Mouse (Mus musculus): ENCODE data around the gene Nub1. TPM values are rescaled to one million over a fixed set of nuclear protein-coding genes. Genes with fewer than 3 reads are reported as not detected.

The Nub1 gene
- 69.7 and 75.7 TPM in 2 replicates for total RNA-seq (2017)

DNA sequence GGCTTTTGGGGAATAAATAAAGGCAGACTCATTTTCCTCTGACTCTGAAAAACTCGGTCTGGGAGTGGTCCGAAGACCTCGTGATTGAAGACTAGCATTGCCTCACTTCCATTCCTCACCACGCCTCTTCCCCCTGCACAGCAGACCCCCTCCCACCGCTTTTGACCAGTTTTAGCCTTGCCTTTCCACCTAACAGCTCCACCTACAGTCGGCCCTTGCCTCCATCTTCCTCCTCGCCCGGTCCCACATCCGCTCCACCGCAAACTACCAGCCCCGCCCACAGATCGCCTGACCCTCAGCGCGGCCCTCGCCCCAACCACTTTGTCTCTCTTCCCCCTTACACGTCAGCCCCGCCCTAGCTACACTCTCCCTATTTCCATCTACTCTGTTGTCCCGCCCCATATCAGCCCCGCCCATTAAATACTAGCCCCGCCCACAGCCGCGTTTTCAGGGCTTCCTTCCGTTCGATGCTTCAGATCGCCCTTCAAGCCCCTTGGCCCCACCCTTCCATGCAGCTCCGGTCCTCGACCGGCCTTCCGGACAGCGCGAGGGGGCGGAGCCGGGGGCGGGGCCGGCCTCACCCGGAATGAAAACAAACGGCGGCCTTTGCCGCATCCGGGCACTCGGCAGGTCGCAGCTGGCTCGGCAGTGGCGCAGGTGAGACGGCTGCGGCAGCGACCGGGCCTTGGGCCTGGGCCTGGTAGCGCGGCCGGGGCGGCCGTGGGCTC, at the start of gene Nub1:
TSS of gene Nub1 (plus strand) at position 167 of the 728 bp plus-strand sequence.
- ATAC-seq (replicated peaks in 1 of 2; ENCODE audit: insufficient read depth in 1 of 2, low FRiP score in 2 of 2, low TSS enrichment in 1 of 2, low read depth in 1 of 2, poor library complexity in 2 of 2, severe bottlenecking in 2 of 2) = peak; percentile 90 to 94

DNA sequence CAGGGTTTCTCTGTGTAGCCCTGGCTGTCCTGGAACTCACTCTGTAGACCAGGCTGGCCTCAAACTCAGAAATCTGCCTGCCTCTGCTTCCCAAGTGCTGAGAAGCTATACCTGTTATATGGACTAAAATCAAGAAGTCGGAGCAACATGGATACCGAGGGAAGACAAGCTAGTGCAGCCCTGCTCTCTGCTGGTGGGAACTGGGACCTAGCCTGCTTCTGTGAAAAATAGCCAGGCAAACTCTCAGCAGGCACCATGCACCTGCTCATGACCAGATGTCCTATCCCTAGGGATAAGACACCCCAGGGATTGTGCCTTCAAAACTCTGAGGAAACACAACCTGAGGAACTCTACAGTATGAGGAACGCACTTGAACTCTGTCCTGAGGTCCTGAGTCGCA, 48.3 kb upstream of the Nub1 start:
- no peak for ATAC-seq (replicated peaks in 1 of 2; ENCODE audit: insufficient read depth in 1 of 2, low FRiP score in 2 of 2, low TSS enrichment in 1 of 2, low read depth in 1 of 2, poor library complexity in 2 of 2, severe bottlenecking in 2 of 2)

DNA sequence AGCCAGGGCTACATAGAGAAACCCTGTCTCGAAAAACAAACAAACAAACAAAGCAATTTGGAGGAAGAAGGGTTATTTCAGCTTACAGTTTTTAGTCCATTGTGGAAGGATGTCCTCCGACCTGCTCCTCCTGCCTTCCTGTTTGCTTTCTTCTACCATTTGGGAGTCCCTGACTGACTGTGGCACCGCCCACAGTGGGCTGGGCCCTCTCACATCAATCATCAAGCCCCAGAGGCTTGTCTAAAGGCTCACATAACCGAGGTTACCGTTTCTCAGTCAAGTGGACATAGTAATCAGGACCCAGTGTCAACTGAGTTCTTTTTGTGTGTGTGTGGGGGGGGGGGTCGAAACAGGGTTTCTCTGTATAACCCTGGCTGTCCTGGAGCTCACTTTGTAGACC, 47.2 kb upstream of the Nub1 start:
- no peak for ATAC-seq (replicated peaks in 1 of 2; ENCODE audit: insufficient read depth in 1 of 2, low FRiP score in 2 of 2, low TSS enrichment in 1 of 2, low read depth in 1 of 2, poor library complexity in 2 of 2, severe bottlenecking in 2 of 2)

DNA sequence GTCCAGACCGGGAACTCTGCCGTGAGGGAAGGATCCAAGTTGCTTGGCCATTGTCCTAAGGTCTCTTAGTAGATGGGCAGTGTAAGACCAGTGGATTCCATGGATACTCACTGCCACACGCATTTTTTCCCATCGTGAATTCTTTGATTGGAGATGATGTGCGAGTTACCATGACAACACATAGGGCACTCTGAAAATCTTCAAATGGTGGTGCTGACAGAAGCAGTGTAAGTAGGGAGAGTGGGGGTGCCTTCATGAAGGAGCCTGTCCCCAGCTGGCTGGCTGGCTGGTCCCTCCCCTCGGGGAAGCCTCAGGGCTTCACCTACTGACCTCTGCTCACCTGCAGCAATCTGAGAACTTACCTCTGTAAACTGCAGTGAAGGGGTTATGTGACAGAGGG, 46.3 kb upstream of the Nub1 start:
- ATAC-seq (replicated peaks in 1 of 2; ENCODE audit: insufficient read depth in 1 of 2, low FRiP score in 2 of 2, low TSS enrichment in 1 of 2, low read depth in 1 of 2, poor library complexity in 2 of 2, severe bottlenecking in 2 of 2) = no peak

DNA sequence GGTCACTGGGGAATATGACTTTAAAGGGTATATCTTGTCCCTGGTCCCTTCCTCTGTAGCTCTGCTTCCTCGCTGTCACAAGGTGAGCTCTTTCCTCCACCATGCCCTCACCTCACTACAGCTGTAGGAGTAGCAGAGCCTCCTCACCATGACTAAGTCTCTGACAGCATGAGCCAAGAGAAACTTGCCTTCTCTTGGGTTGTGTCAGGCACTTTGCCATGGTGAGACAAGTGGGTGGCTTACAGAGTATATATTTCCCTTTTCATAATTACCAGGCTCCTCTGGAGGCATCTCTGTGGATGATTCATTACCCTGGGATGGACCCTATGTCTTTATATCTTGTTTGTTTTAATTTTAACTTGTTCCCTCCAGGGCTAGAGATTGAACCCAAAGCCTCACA, 39.9 kb upstream of the Nub1 start:
- no peak for ATAC-seq (replicated peaks in 1 of 2; ENCODE audit: insufficient read depth in 1 of 2, low FRiP score in 2 of 2, low TSS enrichment in 1 of 2, low read depth in 1 of 2, poor library complexity in 2 of 2, severe bottlenecking in 2 of 2)

DNA sequence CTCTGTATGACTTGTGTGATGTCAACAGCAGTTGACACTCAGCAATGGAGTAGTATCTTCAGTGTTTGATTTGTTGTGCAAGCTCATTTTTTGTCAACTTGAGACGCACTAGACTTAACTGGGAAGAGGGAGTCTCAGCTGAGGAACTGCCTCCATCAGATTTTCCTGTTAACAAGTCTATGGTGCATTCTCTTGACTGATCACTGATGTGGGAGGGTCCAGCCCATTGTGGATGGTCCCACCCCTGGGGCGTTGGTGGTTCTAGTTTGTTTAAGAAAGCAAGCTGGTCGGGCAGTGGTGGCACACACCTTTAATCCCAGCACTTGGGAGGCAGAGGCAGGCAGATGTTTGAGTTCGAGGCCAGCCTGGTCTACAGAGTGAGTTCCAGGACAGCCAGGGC, 36.1 kb upstream of the Nub1 start:
- no peak for ATAC-seq (replicated peaks in 1 of 2; ENCODE audit: insufficient read depth in 1 of 2, low FRiP score in 2 of 2, low TSS enrichment in 1 of 2, low read depth in 1 of 2, poor library complexity in 2 of 2, severe bottlenecking in 2 of 2)

DNA sequence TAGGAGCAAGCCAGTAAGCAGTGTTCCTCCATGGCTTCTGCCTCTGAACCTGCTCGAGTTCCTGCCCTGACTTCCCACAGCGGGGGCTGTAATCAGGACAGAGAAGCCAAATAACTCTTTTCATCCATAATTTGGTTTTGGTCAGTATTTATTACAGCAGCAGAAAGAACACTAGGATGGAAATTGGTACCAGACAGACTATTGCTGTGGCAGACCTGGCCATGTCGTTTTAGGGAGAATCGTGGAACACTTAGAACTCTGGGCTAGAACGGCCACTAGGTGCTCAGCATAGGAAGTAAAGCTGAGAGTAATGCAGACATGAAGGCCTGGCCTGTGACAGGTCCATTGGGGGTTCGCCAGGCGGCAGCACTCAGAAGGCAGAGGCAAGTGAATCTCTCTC, 35.6 kb upstream of the Nub1 start:
- no peak for ATAC-seq (replicated peaks in 1 of 2; ENCODE audit: insufficient read depth in 1 of 2, low FRiP score in 2 of 2, low TSS enrichment in 1 of 2, low read depth in 1 of 2, poor library complexity in 2 of 2, severe bottlenecking in 2 of 2)

DNA sequence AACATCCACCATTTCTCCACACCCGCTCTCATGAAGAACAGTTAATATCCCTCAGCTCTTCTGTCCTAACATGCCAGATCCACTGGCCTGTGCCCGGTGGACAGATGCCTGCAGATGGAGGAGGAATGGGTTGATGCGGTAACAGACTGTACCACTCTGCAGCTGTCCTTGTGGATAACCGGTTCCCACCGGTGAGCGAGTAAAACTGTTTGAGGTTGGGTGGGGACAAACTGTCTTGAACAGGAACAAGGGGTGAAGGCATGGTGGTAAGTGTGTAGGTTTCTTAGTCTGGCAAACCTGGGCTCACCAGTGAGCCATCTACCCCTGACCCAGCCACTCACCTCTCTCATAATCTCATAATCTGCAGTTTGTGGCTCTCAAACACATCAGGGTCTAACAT, 34.0 kb upstream of the Nub1 start:
- no peak for ATAC-seq (replicated peaks in 1 of 2; ENCODE audit: insufficient read depth in 1 of 2, low FRiP score in 2 of 2, low TSS enrichment in 1 of 2, low read depth in 1 of 2, poor library complexity in 2 of 2, severe bottlenecking in 2 of 2)

DNA sequence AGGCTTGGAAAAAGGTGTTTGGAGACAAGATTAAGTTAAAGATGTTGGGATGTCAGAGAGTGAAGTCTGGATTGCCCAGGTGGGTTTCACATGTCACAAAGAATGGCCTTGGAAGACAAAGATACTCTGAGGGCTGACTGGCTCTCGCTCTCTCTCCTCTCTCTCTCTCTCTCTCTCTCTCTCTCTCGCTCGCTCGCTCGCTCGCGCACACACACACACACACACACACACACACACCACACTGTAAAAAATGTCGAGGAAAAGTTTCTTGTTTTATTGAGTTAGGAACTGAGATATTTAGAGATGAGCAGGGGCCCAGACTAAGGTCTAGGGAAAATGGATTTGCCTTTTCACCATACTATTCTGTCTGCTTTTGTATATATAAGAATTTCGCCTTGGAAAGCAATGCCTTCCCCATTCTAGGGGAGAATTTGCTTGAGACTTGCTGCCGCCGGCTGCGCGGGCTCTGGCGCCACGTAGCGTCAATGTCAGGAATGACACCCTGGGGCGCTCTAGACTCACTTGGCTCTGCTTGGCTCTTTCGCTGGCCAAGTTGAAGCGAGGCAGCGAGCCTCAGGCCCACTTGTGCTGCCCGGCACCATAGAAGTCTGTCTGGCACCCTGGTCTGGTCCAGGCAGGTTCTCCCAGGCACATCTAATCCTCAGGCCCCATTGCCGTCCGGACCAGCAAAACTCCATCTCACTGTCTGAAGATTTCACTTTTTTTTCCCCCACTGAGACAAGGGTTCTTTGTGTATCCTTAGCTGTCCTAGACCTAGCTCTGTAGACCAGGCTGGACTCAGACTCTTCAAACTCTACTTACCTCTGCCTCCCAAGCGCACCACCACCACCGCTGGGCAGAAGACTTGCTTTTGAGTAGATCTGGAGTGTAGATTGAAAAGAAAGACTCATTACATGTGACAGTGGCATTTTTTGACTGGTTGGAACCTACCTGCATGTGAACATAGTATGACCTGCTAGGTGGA, 33.3 kb upstream of the Nub1 start:
- peak; percentile 73 to 90 for ATAC-seq (replicated peaks in 1 of 2; ENCODE audit: insufficient read depth in 1 of 2, low FRiP score in 2 of 2, low TSS enrichment in 1 of 2, low read depth in 1 of 2, poor library complexity in 2 of 2, severe bottlenecking in 2 of 2)

DNA sequence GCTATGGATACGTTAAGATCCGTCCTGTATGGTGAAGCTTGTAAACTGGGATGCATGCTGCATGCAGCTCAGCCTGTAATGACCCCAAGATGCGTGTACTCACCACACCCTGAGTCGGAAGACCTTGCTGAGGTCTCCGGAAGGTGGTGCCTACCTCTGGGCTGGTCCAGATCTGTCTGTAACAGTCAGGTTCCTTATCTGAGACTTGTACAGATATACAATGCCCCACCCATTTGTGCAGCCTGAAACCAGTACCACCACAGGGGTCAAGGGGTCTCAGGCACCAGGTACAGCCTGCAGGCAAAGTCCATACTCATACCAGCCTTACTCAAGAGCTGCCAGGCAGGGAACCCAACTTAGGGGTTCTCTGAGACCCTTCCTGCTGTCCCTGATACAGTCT, 32.6 kb upstream of the Nub1 start:
- no peak for ATAC-seq (replicated peaks in 1 of 2; ENCODE audit: insufficient read depth in 1 of 2, low FRiP score in 2 of 2, low TSS enrichment in 1 of 2, low read depth in 1 of 2, poor library complexity in 2 of 2, severe bottlenecking in 2 of 2)

DNA sequence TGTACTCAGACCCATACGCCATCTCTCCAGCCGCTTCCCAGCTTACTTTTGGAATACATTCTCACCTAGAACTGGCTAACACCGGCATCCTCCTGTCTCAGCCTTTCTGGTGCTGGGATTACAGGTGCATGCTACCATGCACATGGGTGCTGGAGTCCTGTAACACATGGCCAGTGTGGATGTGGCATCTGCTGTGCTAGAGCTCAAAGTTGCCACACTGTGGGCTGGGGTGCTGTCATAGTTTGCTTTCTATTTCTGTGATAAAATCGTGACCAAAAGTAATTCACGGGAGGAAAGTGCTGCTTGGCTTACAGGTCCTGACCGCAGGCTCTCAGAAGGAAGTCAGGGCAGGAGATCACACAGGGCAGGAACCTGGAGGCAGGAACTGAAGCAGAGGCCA, 30.8 kb upstream of the Nub1 start:
- no peak for ATAC-seq (replicated peaks in 1 of 2; ENCODE audit: insufficient read depth in 1 of 2, low FRiP score in 2 of 2, low TSS enrichment in 1 of 2, low read depth in 1 of 2, poor library complexity in 2 of 2, severe bottlenecking in 2 of 2)

DNA sequence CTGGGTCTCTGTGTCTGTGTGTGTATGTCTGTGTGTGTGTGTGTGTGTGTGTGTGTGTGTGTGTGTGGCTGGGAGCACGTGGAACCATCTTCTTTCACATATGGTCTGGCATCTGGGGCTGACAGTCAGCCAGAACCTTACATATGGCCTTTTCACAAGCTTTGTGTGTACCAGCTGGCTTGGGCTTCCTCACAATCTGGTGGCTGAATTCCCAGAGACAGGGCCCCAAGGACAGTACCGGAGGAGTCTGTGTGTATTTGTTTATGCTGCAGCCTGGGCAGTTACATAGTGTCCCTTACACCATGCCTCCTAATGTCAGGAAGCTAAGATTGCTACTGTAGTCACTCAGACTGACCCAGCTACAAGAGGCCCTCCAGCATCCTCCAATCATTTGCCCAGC, 28.2 kb upstream of the Nub1 start:
- no peak for ATAC-seq (replicated peaks in 1 of 2; ENCODE audit: insufficient read depth in 1 of 2, low FRiP score in 2 of 2, low TSS enrichment in 1 of 2, low read depth in 1 of 2, poor library complexity in 2 of 2, severe bottlenecking in 2 of 2)

DNA sequence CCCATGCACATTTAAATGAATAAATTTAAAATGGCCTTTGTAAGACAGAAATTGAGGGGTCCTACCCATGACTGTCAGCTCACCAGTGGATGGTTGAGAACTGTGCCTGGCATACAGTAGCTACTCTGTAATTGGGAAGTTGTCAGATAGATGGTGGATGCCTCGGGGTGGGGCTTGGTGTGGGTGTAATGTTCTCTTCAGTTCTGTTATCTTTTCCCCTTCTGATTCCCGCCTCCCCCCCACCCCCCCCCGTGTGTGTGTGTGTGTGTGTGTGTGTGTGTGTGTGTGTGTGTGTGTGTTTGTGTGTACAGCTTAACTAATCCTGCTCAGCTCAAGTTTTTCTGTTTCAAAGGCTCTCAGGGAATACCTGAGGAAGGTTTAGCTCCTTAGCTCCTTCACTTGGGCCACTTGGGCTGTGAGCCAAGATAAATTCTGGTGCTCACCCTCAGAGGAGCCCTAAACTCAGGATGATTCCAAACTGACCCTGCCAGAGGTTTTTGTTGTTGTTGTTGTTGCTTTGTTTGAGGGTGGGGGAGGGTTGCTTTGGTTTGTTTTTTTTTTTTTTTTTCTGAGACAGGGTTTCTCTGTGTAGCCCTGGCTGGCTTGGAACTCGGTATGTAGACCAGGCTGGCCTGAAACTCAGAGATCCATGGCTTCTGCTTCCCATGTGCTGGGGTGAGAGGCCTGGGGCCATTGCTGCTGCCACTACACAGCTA, 25.5 kb upstream of the Nub1 start:
- no peak for ATAC-seq (replicated peaks in 1 of 2; ENCODE audit: insufficient read depth in 1 of 2, low FRiP score in 2 of 2, low TSS enrichment in 1 of 2, low read depth in 1 of 2, poor library complexity in 2 of 2, severe bottlenecking in 2 of 2)

DNA sequence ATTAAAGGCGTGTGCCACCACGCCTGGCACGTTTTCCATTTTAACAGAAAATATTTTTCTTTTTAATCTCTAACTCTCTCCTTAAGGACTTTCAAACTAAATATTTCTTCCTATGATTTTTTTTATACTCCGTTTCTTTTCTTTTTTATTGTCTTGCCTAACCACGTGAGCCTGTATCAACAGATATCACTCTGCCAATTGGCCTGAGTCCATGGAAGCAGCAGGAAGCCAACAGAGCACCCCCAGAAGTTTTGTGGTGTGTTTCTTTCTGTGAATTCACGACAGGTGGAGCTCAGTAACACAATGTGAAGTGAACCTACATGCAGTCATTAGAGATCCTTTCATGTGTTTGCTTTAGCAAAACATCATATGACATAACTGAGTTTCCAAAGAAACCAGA, 23.9 kb upstream of the Nub1 start:
- ATAC-seq (replicated peaks in 1 of 2; ENCODE audit: insufficient read depth in 1 of 2, low FRiP score in 2 of 2, low TSS enrichment in 1 of 2, low read depth in 1 of 2, poor library complexity in 2 of 2, severe bottlenecking in 2 of 2) = no peak

DNA sequence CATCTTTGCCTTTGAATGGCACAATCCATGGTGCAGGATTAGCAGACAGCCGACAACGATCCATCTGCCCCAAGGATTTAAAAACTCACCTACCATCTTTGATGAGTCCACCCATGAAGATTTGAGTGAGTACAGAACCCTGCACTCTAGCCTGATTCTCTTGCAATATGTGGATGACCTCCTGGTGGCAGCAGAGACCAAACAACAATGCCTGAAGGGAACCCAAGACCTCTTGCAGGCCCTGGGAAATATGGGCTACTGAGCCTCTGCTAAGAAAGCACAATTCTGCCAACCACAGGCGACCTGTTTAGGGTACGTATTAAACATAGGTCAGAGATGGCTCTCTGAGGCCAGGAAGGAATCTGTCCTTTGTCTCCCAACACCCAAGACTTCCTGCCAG, 11.1 kb upstream of the Nub1 start:
- peak; percentile 94 to 97 for ATAC-seq (replicated peaks in 1 of 2; ENCODE audit: insufficient read depth in 1 of 2, low FRiP score in 2 of 2, low TSS enrichment in 1 of 2, low read depth in 1 of 2, poor library complexity in 2 of 2, severe bottlenecking in 2 of 2)

DNA sequence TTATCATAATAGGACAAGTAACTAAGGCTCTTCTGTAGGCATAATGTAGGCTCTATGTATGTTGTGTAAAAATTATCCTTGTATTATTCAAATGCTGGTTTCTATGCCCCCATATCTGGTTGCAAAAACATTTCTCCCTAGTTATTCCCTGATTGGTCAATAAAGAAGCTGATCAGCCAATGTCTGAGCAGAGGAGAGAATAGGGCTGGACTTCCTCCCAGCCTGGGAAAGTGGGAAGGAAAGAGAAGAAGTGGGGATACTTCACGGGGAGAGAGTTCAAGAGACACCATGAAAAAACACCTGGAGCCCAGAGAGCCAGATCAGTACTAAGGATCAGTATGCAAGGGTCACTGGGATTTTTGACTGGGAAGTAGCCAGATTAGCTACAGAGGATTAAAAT, 3.9 kb upstream of the Nub1 start:
- no peak for ATAC-seq (replicated peaks in 1 of 2; ENCODE audit: insufficient read depth in 1 of 2, low FRiP score in 2 of 2, low TSS enrichment in 1 of 2, low read depth in 1 of 2, poor library complexity in 2 of 2, severe bottlenecking in 2 of 2)

DNA sequence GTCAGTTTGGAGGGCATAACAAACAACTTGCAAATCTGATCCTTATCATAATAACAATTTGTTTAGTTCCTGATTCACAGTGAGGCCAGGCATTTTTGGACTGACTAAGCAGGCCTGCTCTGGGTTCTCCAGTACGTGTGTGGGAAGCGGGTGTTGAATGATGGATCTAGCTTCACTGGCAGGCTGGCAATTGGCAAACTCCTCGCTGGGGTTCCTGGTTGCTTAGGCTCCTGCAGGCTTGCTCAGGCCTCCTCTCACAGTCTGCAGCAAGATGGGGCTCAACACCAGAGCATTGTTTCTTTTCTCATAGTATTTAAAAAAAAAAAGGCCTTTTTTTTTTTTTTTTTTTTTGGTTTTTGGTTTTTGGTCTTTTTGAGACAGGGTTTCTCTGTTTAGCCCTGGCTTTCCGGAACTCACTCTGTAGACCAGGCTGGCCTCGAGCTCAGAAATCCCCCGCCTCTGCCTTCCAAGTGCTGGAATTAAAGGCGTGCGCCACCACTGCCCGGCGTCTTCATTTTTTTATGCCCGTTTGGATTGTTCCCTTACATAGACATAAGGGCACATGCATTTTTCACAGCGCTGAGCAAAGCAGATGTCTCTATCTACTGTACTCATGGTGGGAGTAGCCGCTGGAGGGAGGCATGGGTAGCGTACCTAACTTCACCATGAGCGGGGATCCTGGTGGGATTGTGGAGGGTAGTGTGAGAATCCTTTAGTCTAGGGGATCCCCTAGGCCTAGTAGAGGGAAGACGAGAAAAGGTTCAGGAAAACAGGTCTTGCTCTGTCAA, 560 bp upstream of the Nub1 start:
- ATAC-seq (replicated peaks in 1 of 2; ENCODE audit: insufficient read depth in 1 of 2, low FRiP score in 2 of 2, low TSS enrichment in 1 of 2, low read depth in 1 of 2, poor library complexity in 2 of 2, severe bottlenecking in 2 of 2) = peak; percentile 2 to 13; a peak in 3 of 4 replicates

All from hematopoietic stem cell, adult 5-6 weeks (primary cell).